Mouse (Mus musculus): Measurements from ENCODE around the gene Ptpn21.
A peak's percentile ranks its signal among the peaks of the same experiment; 100 is the strongest.

The Ptpn21 gene

GRCm38 (mm10) chr12:98736951-98737800 lies at the start of gene Ptpn21:
TSS of gene Ptpn21 (minus strand) at chr12:98737405.
- DNase-seq (ENCODE audit: low spot score in 2 of 2), result no peak

- no peak for DNase-seq (ENCODE audit: low spot score in 2 of 2)
These were observed 47.0 kb upstream of the Ptpn21 start for GRCm38 (mm10) chr12:98784251-98784650.

- DNase-seq (ENCODE audit: low spot score in 2 of 2), result peak in 1 of 2 experiments; percentile 42
These were observed 41.9 kb upstream of the Ptpn21 start for GRCm38 (mm10) chr12:98779148-98779547.

DNA sequence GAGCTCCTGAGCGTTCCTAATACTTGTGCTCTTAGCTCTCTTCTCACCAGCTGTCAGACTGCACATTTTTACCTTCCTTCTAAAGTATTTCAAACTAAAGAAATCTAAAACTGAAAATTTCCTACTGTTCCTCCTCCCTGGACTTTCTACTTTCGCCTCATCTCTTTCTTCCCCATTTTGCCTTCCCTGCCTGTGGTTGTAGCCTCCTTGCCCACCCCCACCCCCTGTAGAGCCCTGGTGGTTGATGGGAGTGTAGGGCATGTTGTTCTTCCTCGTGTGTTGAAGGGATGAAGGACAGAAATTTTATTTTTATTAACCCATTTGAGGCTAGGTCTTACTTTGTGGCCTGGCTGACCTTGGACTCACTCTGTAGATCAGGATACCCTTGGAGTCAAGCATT lies 40.3 kb upstream of the Ptpn21 start:
- no peak for DNase-seq (ENCODE audit: low spot score in 2 of 2)

- DNase-seq (ENCODE audit: low spot score in 2 of 2), result no peak
These were observed 29.0 kb upstream of the Ptpn21 start for GRCm38 (mm10) chr12:98766241-98766640.

DNA sequence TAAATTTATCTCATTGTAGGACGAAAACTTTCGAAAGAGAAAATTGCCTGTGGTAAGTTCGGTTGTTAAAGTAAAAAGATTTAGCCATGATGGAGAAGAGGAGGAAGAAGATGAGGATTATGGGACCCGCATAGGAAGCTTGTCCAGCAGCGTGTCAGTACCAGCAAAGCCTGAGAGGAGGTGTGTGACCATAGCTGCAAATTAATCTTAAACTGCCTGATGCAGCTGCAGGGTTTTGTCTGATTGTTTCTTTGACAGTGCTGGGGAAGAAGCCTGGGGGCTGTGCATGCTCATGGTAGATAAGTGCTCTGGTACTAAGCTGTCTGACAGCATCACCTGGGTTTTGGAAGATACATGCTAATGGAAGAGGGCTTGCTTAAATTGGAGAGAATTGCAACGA lies 22.5 kb upstream of the Ptpn21 start:
- DNase-seq (ENCODE audit: low spot score in 2 of 2), result no peak

- no peak for DNase-seq (ENCODE audit: low spot score in 2 of 2)
These were observed 20.4 kb upstream of the Ptpn21 start for GRCm38 (mm10) chr12:98757636-98758035.

GRCm38 (mm10) chr12:98747380-98747753 lies 10.2 kb upstream of the Ptpn21 start:
- DNase-seq (ENCODE audit: low spot score in 2 of 2), result no peak

GRCm38 (mm10) chr12:98746746-98747379 lies 9.7 kb upstream of the Ptpn21 start, which contains the start of gene Zc3h14:
TSS of gene Zc3h14 (plus strand) at chr12:98746964.
- DNase-seq (ENCODE audit: low spot score in 2 of 2), result peak; percentile 77 to 90

DNA sequence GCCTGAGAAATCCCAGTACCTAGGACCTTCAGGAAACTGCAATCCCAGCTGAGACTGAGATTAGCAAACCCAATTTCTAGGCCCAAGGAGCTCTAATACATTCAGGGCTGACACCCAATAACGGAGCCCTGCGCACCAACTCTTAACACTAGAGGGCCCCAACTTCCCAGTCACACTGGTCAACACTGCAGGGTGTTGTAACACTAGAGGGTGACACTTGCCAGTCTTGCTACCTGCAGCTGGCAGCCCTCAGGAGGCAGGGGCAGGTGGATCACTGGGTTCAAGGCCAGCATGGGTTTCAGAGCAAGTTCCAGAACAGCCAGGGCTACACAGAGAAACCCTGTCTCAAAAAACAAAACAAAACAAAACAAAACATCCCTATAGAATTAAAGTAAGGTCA lies 8.9 kb upstream of the Ptpn21 start:
- DNase-seq (ENCODE audit: low spot score in 2 of 2), result no peak

GRCm38 (mm10) chr12:98745626-98746025 lies 8.4 kb upstream of the Ptpn21 start:
- DNase-seq (ENCODE audit: low spot score in 2 of 2), result no peak

- no peak for DNase-seq (ENCODE audit: low spot score in 2 of 2)
These were observed 3.9 kb upstream of the Ptpn21 start for GRCm38 (mm10) chr12:98741011-98741501.

DNA sequence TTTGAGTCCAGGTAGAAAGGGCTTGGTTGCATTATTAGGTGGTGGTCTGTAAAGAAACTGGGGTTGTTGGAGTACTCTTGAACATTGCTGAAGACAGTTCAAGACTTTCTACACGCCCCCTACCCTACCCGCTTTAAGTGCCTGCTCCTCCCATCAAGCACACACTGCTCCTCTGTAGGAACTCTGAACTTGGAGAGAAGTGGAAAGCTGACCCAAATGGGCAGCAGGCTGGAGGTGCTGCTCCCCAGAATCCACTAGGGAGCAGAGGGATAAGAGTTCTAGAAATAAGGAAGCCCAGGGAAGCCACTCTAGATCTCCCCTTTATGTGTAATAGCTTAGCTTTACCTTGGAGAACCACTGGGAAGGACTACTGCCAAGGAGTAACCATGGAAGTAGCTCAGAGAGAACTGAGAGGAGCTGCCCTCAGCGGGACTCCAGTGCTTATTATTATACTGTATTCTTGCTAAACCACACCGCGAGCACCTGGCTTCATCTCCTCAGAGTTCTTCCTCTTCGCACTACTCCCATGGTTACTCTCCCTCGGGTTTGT lies 671 bp upstream of the Ptpn21 start:
- no peak for DNase-seq (ENCODE audit: low spot score in 2 of 2)

DNA sequence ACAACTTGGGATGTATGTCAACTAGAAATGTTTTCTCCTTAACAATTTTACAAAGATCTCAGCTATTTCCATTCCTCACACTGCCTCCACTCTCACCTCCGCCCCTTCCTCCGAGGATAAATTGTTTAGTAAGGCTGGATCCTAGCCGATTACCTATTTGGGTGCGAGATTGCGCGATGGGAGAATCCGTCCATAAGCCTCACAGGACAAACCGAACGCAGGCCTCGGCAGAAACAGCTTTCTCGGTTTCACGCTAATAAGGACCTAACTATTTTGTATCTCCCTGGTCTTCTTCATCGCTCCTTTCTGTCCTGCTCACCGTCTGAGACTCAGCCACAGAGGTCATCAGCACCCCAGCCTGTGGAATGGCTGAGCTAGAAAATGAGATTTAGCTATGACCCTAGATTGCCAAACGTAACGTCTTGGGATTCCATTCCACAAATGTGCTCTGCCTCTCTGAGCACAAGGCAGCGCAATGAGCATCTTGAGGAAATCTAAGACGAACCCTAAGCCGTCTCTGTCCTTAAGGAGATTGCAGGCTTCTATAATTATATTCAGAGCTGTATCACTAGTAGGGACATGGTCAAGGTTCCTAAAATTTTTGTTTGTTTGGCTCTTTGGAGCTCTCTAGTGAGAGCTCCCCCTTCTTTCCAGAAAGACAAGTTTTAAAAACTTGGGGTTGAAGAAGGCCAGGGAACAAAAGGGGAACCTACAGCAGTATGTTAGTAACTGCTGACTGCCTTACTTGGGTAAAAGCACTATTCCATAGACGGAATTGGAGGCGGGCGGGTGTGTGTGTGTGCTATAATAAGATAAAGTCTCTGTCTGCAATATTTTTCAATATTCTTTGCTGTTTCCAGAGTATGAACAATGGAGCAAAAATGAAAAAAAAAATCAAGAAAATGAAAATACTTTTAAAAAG lies 2.1 kb downstream of the Ptpn21 start:
- DNase-seq (ENCODE audit: low spot score in 2 of 2), result no peak

DNA sequence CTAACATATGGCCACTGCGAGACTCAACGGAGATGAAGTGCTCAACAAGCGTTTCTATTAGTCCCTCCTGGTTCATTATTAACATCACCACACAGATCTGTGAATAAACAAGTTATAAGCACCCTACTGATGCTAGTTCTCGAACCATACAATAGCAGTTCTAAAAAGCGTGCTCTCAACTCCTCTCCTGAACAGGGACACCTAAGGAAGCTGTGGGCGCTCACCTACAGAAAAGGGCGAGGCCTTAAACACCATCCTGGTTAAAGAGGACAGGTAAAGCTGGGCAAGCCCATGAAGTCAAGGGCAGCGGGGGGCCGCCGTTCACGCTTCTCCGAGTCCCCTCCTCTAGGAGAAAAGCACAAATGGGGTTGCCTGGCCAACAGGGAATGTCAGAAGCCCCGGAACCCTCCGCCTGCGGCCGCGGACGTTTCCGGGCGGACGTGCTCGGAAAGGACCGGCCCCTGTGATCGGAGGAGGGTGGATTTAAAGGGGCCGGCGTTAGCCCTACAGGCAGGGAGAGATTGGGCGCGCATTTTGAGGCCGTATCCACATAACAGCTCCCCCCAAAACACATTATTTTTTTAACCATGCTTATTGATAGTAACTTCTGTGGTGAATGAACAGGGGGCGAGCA lies 2.8 kb downstream of the Ptpn21 start:
- DNase-seq (ENCODE audit: low spot score in 2 of 2), result peak; percentile 47 to 81

- no peak for DNase-seq (ENCODE audit: low spot score in 2 of 2)
These were observed 3.4 kb downstream of the Ptpn21 start for GRCm38 (mm10) chr12:98733776-98734175.

- no peak for DNase-seq (ENCODE audit: low spot score in 2 of 2)
These were observed 4.0 kb downstream of the Ptpn21 start for GRCm38 (mm10) chr12:98733165-98733564.

GRCm38 (mm10) chr12:98730682-98731081 lies 6.5 kb downstream of the Ptpn21 start:
- no peak for DNase-seq (ENCODE audit: low spot score in 2 of 2)

- no peak for DNase-seq (ENCODE audit: low spot score in 2 of 2)
These were observed 10.0 kb downstream of the Ptpn21 start for GRCm38 (mm10) chr12:98727186-98727585.

DNA sequence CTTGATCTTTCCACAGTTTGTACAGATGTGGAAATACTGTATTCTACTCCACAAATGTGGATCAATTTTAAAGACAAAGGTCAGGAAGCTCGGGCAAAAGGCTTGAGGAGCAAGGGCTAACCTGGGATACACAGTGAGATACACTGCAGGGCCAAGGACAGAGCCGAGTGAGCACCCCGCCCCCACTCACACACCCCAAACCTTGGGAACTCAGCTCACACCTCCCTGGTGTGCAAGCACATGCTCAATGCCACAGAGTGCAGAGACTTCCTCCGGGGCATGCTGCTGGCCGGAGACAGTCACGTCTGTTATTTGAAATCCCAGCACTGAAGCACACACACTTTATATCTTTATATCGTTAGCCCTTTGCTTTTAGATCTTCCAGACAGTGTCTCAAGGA lies 11.1 kb downstream of the Ptpn21 start:
- no peak for DNase-seq (ENCODE audit: low spot score in 2 of 2)

- DNase-seq (ENCODE audit: low spot score in 2 of 2), result no peak
These were observed 12.2 kb downstream of the Ptpn21 start for GRCm38 (mm10) chr12:98724976-98725375.

All from left cerebral cortex, adult 9 months (tissue).